8 mouse cellular contexts compared by ENCODE assay signal in genomic region chr10:93165416-93166381, GRCm38 (mm10). TPM values are rescaled to one million over a fixed set of nuclear protein-coding genes. Genes with fewer than 3 reads are reported as not detected.
DNase-seq lines count a peak whose midpoint lies in the region; ATAC-seq and TF ChIP-seq lines count a peak whose summit lies in the region.

No protein-coding gene starts in this region.

- no peak for TF ChIP-seq CTCF in liver, embryonic 14.5 days (IDR thresholded peaks at IDR 0.05; ENCODE audit: low read depth)
- no peak for TF ChIP-seq CTCF in small intestine, adult 2 months (IDR thresholded peaks at IDR 0.05; ENCODE audit: extremely low read depth, insufficient read length, insufficient replicate concordance, low read depth, low read length)

- H3K4me1 ChIP-seq in heart, embryonic 11.5 days (ENCODE audit: control insufficient read depth, insufficient read depth, low read length), result peaks cover 29% of the 10 kb centered on the region
- H3K4me1 ChIP-seq in forebrain, embryonic 16.5 days (replicated peaks; ENCODE audit: control insufficient read depth, insufficient read depth, low read length), result peaks cover 37% of the 10 kb centered on the region
- H3K4me1 ChIP-seq in liver, embryonic 14.5 days (replicated peaks; ENCODE audit: control insufficient read depth in 2 of 2, insufficient read depth in 2 of 2, low read length in 1 of 2), result peaks cover 31 to 45% of the 10 kb centered on the region in 2 experiments
- peaks cover 8% of the 10 kb centered on the region; the same call in 1 of the 2 replicates for H3K4me1 ChIP-seq in small intestine, adult 2 months (ENCODE audit: control insufficient read depth, insufficient read depth, insufficient read length, low read length)

- no peak for TF ChIP-seq POLR2A in small intestine, adult 2 months (IDR thresholded peaks at IDR 0.05; ENCODE audit: low read depth, low read length)

- H3K9ac ChIP-seq in heart, embryonic 11.5 days (ENCODE audit: low read depth, low read length), result peak overlapping the region; percentile 3; the same call in 1 of the 2 replicates
- H3K9ac ChIP-seq in forebrain, embryonic 16.5 days (replicated peaks; ENCODE audit: low read depth, low read length), result peak overlapping the region; percentile 31; the same call in 1 of the 2 replicates
- peak overlapping the region; percentile 47 for H3K9ac ChIP-seq in liver, embryonic 14.5 days (replicated peaks)

- DNase-seq in heart, postnatal 10 days, result no peak
- DNase-seq in R1 (ENCODE audit: low read depth, low spot score), result peak; percentile 94
- no peak for DNase-seq in liver, embryonic 14.5 days (ENCODE audit: low read depth in 3 of 3, low spot score in 3 of 3)
- DNase-seq in right cerebral cortex, adult 2 months (ENCODE audit: low spot score in 2 of 2), result no peak
- no peak for DNase-seq in testis, postnatal 14 days (ENCODE audit: low spot score)

- no peak for ATAC-seq in heart, embryonic 11.5 days (replicated peaks; ENCODE audit: insufficient number of reproducible peaks, low FRiP score, low TSS enrichment)
- no peak for ATAC-seq in forebrain, embryonic 16.5 days
- 0 out of 2 replicates have a peak, but pooled peaks have one; percentile 24 for ATAC-seq in liver, embryonic 14.5 days (ENCODE audit: insufficient read depth)

- peak overlapping the region; percentile 66 for H3K27ac ChIP-seq in heart, embryonic 11.5 days (ENCODE audit: low read depth, low read length)
- peak overlapping the region; percentile 39; the same call in 1 of the 2 replicates for H3K27ac ChIP-seq in forebrain, embryonic 16.5 days (ENCODE audit: low read length)
- peak overlapping the region; percentile 65 for H3K27ac ChIP-seq in liver, embryonic 14.5 days
- peak overlapping the region; percentile 65 for H3K27ac ChIP-seq in small intestine, adult 2 months (ENCODE audit: insufficient read depth, low read depth, low read length)

- no peak for TF ChIP-seq EP300 in liver, embryonic 14.5 days (IDR thresholded peaks at IDR 0.05; ENCODE audit: low read depth)

- peak overlapping the region; percentile 53 for H3K4me2 ChIP-seq in heart, embryonic 11.5 days
- peak overlapping the region; percentile 30 for H3K4me2 ChIP-seq in forebrain, embryonic 16.5 days (ENCODE audit: low read length)
- peak overlapping the region; percentile 77 for H3K4me2 ChIP-seq in liver, embryonic 14.5 days (ENCODE audit: low read depth)

- 19% methylated on average over 14 of the region's 14 CpGs for WGBS in heart, embryonic 11.5 days (ENCODE audit: insufficient replicate concordance)
- 10% methylated on average over 14 of the region's 14 CpGs for WGBS in forebrain, embryonic 16.5 days
- 13% methylated on average over 14 of the region's 14 CpGs for WGBS in liver, embryonic 14.5 days (ENCODE audit: insufficient replicate concordance)
- 60% methylated on average over 14 of the region's 14 CpGs for WGBS in small intestine, adult 2 months

- intact Hi-C loops in heart, postnatal 10 days (cut with DNase I), result loop anchor here (10.0 kb wide), 1 partner anchor 289 kb away; the partner anchor contains the start of gene Lta4h

- no peak overlapping the region for H3K4me3 ChIP-seq in heart, embryonic 11.5 days (ENCODE audit: low read depth, low read length)
- H3K4me3 ChIP-seq in forebrain, embryonic 16.5 days (replicated peaks; ENCODE audit: low read length), result peak overlapping the region; percentile 13
- H3K4me3 ChIP-seq in liver, embryonic 14.5 days (ENCODE audit: insufficient read depth in 1 of 2, low read depth in 2 of 2, low read length in 2 of 2), result peak overlapping the region in 1 of 2 experiments; percentile 23; a peak in 3 of 4 replicates
- H3K4me3 ChIP-seq in small intestine, adult 2 months (ENCODE audit: low read depth, low read length), result no peak overlapping the region

- no peaks in the 10 kb centered on the region for H3K36me3 ChIP-seq in heart, embryonic 11.5 days (ENCODE audit: control insufficient read depth, insufficient read depth, low read length)
- H3K36me3 ChIP-seq in forebrain, embryonic 16.5 days (ENCODE audit: control insufficient read depth, insufficient read depth), result no peaks in the 10 kb centered on the region
- no peaks in the 10 kb centered on the region; the same call in 1 of the 2 replicates for H3K36me3 ChIP-seq in liver, embryonic 14.5 days (replicated peaks; ENCODE audit: control insufficient read depth, insufficient read depth, low read depth)
- H3K36me3 ChIP-seq in small intestine, adult 2 months (ENCODE audit: control insufficient read depth, insufficient read depth, low read length), result no peaks in the 10 kb centered on the region

- no peaks in the 10 kb centered on the region for H3K27me3 ChIP-seq in heart, embryonic 11.5 days (ENCODE audit: control insufficient read depth, insufficient read depth, low read length)
- no peaks in the 10 kb centered on the region for H3K27me3 ChIP-seq in forebrain, embryonic 16.5 days (replicated peaks; ENCODE audit: control insufficient read depth, insufficient read depth, low read length)
- H3K27me3 ChIP-seq in liver, embryonic 14.5 days (ENCODE audit: control insufficient read depth, insufficient read depth, low read length), result no peaks in the 10 kb centered on the region
- no peaks in the 10 kb centered on the region for H3K27me3 ChIP-seq in small intestine, adult 2 months (ENCODE audit: control insufficient read depth, insufficient read depth, low read length)

- H3K9me3 ChIP-seq in heart, embryonic 11.5 days (replicated peaks; ENCODE audit: control insufficient read depth, low read length), result no peaks in the 10 kb centered on the region
- no peaks in the 10 kb centered on the region for H3K9me3 ChIP-seq in forebrain, embryonic 16.5 days (ENCODE audit: control insufficient read depth, low read length)
- H3K9me3 ChIP-seq in liver, embryonic 14.5 days (ENCODE audit: control insufficient read depth, low read length), result no peaks in the 10 kb centered on the region

RNA-seq across cellular contexts. Expression of gene Cdk17, which starts 5.0 kb away (rescaled TPM):
- polyA plus RNA-seq in heart, embryonic 11.5 days (2014; fragmentation: Nextera tagmentation; extraction: Ambion mirVana), result 20.9 and 21.0 TPM in 2 replicates
- 10 to 100 TPM; 30.1 to 36.7 TPM for total RNA-seq in heart, postnatal 10 days (2021)
- 49.9 and 53.6 TPM in 2 replicates for polyA plus RNA-seq in forebrain, embryonic 16.5 days (2015; fragmentation: Nextera tagmentation; extraction: Ambion mirVana)
- polyA plus RNA-seq in liver, embryonic 14.5 days (2012; rRNA removed), result 7.2 and 10.5 TPM in 2 replicates
- 12.9 and 15.1 TPM in 2 replicates for polyA plus RNA-seq in liver, embryonic 14.5 days (2014; fragmentation: Nextera tagmentation; extraction: Ambion mirVana)
- 4.3 and 5.2 TPM in 2 replicates for polyA plus RNA-seq in small intestine, adult 2 months (2012; rRNA removed)
